8 mouse cellular contexts compared by ENCODE assay signal in genomic region chr9:7961366-7962160, GRCm38 (mm10). TPM values are rescaled to one million over a fixed set of nuclear protein-coding genes. Genes with fewer than 3 reads are reported as not detected.
A peak's percentile ranks its signal among the peaks of the same experiment; 100 is the strongest.
DNase-seq lines count a peak whose midpoint lies in the region; ATAC-seq and TF ChIP-seq lines count a peak whose summit lies in the region.

No protein-coding gene starts in this region.

- ATAC-seq in intestine, embryonic 14.5 days (replicated peaks; ENCODE audit: low FRiP score, low TSS enrichment, low read depth): no peak
- ATAC-seq in intestine, postnatal 0 days: no peak
- no peak for ATAC-seq in kidney, embryonic 16.5 days (ENCODE audit: low FRiP score, low TSS enrichment)
- peak; percentile 43; the same call in 1 of the 2 replicates for ATAC-seq in midbrain, embryonic 16.5 days

- peaks cover 29% of the 10 kb centered on the region for H3K4me1 ChIP-seq in intestine, embryonic 14.5 days (replicated peaks; ENCODE audit: control insufficient read depth, insufficient read depth, low read length)
- peaks cover 2% of the 10 kb centered on the region; the same call in 1 of the 2 replicates for H3K4me1 ChIP-seq in intestine, postnatal 0 days (replicated peaks; ENCODE audit: control insufficient read depth, insufficient read depth, low read length)
- peaks cover 30% of the 10 kb centered on the region; the same call in 1 of the 2 replicates for H3K4me1 ChIP-seq in kidney, embryonic 16.5 days (ENCODE audit: insufficient read depth, low read length)
- peaks cover 7% of the 10 kb centered on the region for H3K4me1 ChIP-seq in midbrain, embryonic 16.5 days (ENCODE audit: control insufficient read depth, insufficient read depth, low read length)

- no peak for TF ChIP-seq POLR2A in brain, embryonic 14.5 days (IDR thresholded peaks at IDR 0.05; ENCODE audit: borderline replicate concordance, extremely low read depth, insufficient read depth, insufficient read length, poor library complexity, severe bottlenecking)

- no peak overlapping the region for H3K9ac ChIP-seq in intestine, embryonic 14.5 days (ENCODE audit: low read length)
- no peak overlapping the region for H3K9ac ChIP-seq in intestine, postnatal 0 days (ENCODE audit: low read depth, low read length)
- H3K9ac ChIP-seq in kidney, embryonic 16.5 days (replicated peaks; ENCODE audit: low read length): no peak overlapping the region
- H3K9ac ChIP-seq in midbrain, embryonic 16.5 days (ENCODE audit: low read depth, low read length): no peak overlapping the region

- H3K4me2 ChIP-seq in intestine, embryonic 14.5 days (ENCODE audit: low read length): no peak overlapping the region
- H3K4me2 ChIP-seq in intestine, postnatal 0 days (replicated peaks; ENCODE audit: low read depth): no peak overlapping the region
- no peak overlapping the region for H3K4me2 ChIP-seq in kidney, embryonic 16.5 days (replicated peaks; ENCODE audit: low read depth, low read length)
- H3K4me2 ChIP-seq in midbrain, embryonic 16.5 days (ENCODE audit: low read length): peak overlapping the region; percentile 29; the same call in 1 of the 2 replicates

- peak overlapping the region; percentile 76 for H3K27ac ChIP-seq in intestine, embryonic 14.5 days (ENCODE audit: low read depth)
- no peak overlapping the region for H3K27ac ChIP-seq in intestine, postnatal 0 days (ENCODE audit: low read depth, low read length)
- peak overlapping the region; percentile 77 for H3K27ac ChIP-seq in kidney, embryonic 16.5 days (ENCODE audit: low read length)
- no peak overlapping the region for H3K27ac ChIP-seq in midbrain, embryonic 16.5 days (ENCODE audit: low read length)

- H3K36me3 ChIP-seq in intestine, embryonic 14.5 days (ENCODE audit: control insufficient read depth, insufficient read depth, low read length): 0 out of 2 replicates have a peak, but pooled peaks cover 30% of the 10 kb centered on the region
- 0 out of 2 replicates have a peak, but pooled peaks cover 4% of the 10 kb centered on the region for H3K36me3 ChIP-seq in intestine, postnatal 0 days (ENCODE audit: control insufficient read depth, insufficient read depth)
- peaks cover 25% of the 10 kb centered on the region for H3K36me3 ChIP-seq in kidney, embryonic 16.5 days (ENCODE audit: insufficient read depth, low read length)
- H3K36me3 ChIP-seq in midbrain, embryonic 16.5 days (ENCODE audit: control insufficient read depth, insufficient read depth, low read length): no peaks in the 10 kb centered on the region

- 34% methylated on average over 21 of the region's 21 CpGs for WGBS in intestine, embryonic 14.5 days
- WGBS in intestine, postnatal 0 days: 46% methylated on average over 21 of the region's 21 CpGs
- 33% methylated on average over 21 of the region's 21 CpGs for WGBS in kidney, embryonic 16.5 days
- 21% methylated on average over 21 of the region's 21 CpGs for WGBS in midbrain, embryonic 16.5 days

- no peaks in the 10 kb centered on the region for H3K27me3 ChIP-seq in intestine, embryonic 14.5 days (replicated peaks; ENCODE audit: control insufficient read depth, insufficient read depth, low read length)
- no peaks in the 10 kb centered on the region for H3K27me3 ChIP-seq in intestine, postnatal 0 days (replicated peaks; ENCODE audit: control insufficient read depth, insufficient read depth, low read length)
- H3K27me3 ChIP-seq in kidney, embryonic 16.5 days (ENCODE audit: insufficient read depth, low read length): no peaks in the 10 kb centered on the region
- H3K27me3 ChIP-seq in midbrain, embryonic 16.5 days (ENCODE audit: control insufficient read depth, insufficient read depth, low read depth, low read length): no peaks in the 10 kb centered on the region

- TF ChIP-seq CTCF in intestine, postnatal 0 days (IDR thresholded peaks at IDR 0.05; ENCODE audit: low read depth): no peak
- TF ChIP-seq CTCF in brain, embryonic 14.5 days (IDR thresholded peaks at IDR 0.05; ENCODE audit: borderline replicate concordance, extremely low read depth, insufficient read depth, insufficient read length): no peak

- no peaks in the 10 kb centered on the region for H3K9me3 ChIP-seq in intestine, embryonic 14.5 days (ENCODE audit: control insufficient read depth, low read length)
- H3K9me3 ChIP-seq in intestine, postnatal 0 days (ENCODE audit: control insufficient read depth): no peaks in the 10 kb centered on the region
- no peaks in the 10 kb centered on the region; the same call in 1 of the 2 replicates for H3K9me3 ChIP-seq in kidney, embryonic 16.5 days (ENCODE audit: low read length)
- H3K9me3 ChIP-seq in midbrain, embryonic 16.5 days (replicated peaks; ENCODE audit: control insufficient read depth, low read length, poor library complexity, severe bottlenecking): no peaks in the 10 kb centered on the region

- no peak overlapping the region for H3K4me3 ChIP-seq in intestine, embryonic 14.5 days (ENCODE audit: low read depth, low read length)
- no peak overlapping the region for H3K4me3 ChIP-seq in intestine, postnatal 0 days (ENCODE audit: low read depth, low read length)
- no peak overlapping the region for H3K4me3 ChIP-seq in kidney, embryonic 16.5 days (ENCODE audit: low read length)
- H3K4me3 ChIP-seq in midbrain, embryonic 16.5 days (ENCODE audit: low read depth, low read length): no peak overlapping the region

- no peak for DNase-seq in intestine, embryonic 14.5 days (ENCODE audit: low spot score)
- peak; percentile 83 for DNase-seq in brain, embryonic 14.5 days (ENCODE audit: low read depth)
- peak; percentile 31 to 46 for DNase-seq in heart, adult 9 months (ENCODE audit: low spot score in 2 of 2)
- DNase-seq in thymus, postnatal 36 days: no peak
- no peak for DNase-seq in B cell, adult 2 months

RNA-seq across cellular contexts. Expression of gene Yap1, which starts 42.8 kb away (rescaled TPM):
- polyA plus RNA-seq in intestine, embryonic 14.5 days (2014; fragmentation: Nextera tagmentation; extraction: Ambion mirVana): 29.3 and 30.9 TPM in 2 replicates
- 11.4 TPM in 2 replicates for polyA plus RNA-seq in intestine, postnatal 0 days (2015; fragmentation: Nextera tagmentation; extraction: Ambion mirVana)
- 13.5 and 22.2 TPM in 2 replicates for polyA plus RNA-seq in brain, embryonic 14.5 days (2012; rRNA removed)
- 35.7 and 37.1 TPM in 2 replicates for polyA plus RNA-seq in kidney, embryonic 16.5 days (2015; fragmentation: Nextera tagmentation; extraction: Ambion mirVana)
- 5.3 and 5.4 TPM in 2 replicates for polyA plus RNA-seq in midbrain, embryonic 16.5 days (2015; fragmentation: Nextera tagmentation; extraction: Ambion mirVana)

Comparison
In these comparisons a context has a peak if more than half of its experiments do, and no peak if none do; other contexts are left out.
1. H3K27ac ChIP-seq: peak in intestine, embryonic 14.5 days (single experiment) and kidney, embryonic 16.5 days (single experiment); none in intestine, postnatal 0 days (single experiment) and midbrain, embryonic 16.5 days (single experiment).
2. DNase-seq: peak in brain, embryonic 14.5 days (single experiment) and heart, adult 9 months (2 of 2); none in intestine, embryonic 14.5 days (single experiment), thymus, postnatal 36 days (0 of 2) and B cell, adult 2 months (0 of 2).